Mouse (Mus musculus): ENCODE results near the gene Ms4a18. TPM values are rescaled to one million over a fixed set of nuclear protein-coding genes. Genes with fewer than 3 reads are reported as not detected.
A peak's percentile ranks its signal among the peaks of the same experiment; 100 is the strongest.

The Ms4a18 gene
- polyA plus RNA-seq, 1 experiment, result 79.4 TPM

DNA sequence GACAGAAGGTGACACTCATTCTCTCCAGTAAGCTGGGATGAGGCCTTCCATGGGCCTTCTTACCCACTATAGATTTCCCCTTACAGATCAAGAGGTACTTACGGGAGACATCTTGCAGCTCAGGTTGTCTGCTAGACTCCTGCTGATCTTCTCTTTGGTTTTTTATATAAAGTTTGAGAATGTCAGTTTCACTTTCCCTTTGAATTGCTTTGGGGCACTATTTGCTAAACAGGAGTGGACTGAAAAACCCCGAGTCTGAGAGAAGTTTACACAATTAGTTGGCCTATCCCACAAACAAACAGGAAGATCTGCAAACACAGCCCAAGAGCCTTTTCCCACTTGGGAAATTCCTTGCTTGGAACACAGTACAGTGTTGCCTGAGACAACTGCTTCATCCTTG lies 32.5 kb upstream of the Ms4a18 start:
- Histone ChIP-seq H3K27ac (ENCODE audit: insufficient read depth, low read depth, low read length) (peak overlapping the region; percentile 97), H3K4me1 (ENCODE audit: control insufficient read depth, insufficient read depth, insufficient read length, low read length) (peaks cover 16% of the 10 kb centered on the region; the same call in 1 of the 2 replicates), H3K36me3 (ENCODE audit: control insufficient read depth, insufficient read depth, low read length) (peaks cover 6% of the 10 kb centered on the region; the same call in 1 of the 2 replicates), H3K27me3 (ENCODE audit: control insufficient read depth, insufficient read depth, low read length) (no peaks in the 10 kb centered on the region), H3K4me3 (ENCODE audit: low read depth, low read length) (no peak overlapping the region)
- TF ChIP-seq POLR2A (IDR thresholded peaks at IDR 0.05; ENCODE audit: low read depth, low read length) (no peak), CTCF (IDR thresholded peaks at IDR 0.05; ENCODE audit: extremely low read depth, insufficient read length, insufficient replicate concordance, low read depth, low read length) (no peak)
- 21% methylated on average over 2 of the region's 2 CpGs for WGBS

DNA sequence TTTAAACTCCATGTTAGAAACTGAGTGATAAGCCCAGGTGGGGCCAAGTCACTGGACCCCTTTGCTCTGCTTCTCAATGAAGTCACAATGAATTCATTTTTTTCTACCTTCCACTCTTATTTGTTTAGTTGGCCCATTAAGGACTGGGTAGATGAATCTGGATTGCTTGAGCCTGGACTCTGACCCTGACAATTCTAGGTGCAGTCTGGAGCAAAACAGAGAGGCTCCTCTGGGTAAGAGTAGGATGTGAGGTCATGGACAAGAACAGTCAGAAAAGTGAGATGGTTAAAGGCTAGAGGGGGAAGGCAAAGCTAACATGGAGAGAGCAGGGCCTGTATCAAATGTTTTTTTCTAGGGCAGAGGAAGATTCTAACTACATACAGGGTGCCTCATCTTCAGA lies 31.6 kb upstream of the Ms4a18 start:
- TF ChIP-seq POLR2A (IDR thresholded peaks at IDR 0.05; ENCODE audit: low read depth, low read length) (no peak), CTCF (IDR thresholded peaks at IDR 0.05; ENCODE audit: extremely low read depth, insufficient read length, insufficient replicate concordance, low read depth, low read length) (no peak)
- no peaks in the 10 kb centered on the region for H3K27me3 ChIP-seq (ENCODE audit: control insufficient read depth, insufficient read depth, low read length)
- peaks cover 18% of the 10 kb centered on the region for H3K4me1 ChIP-seq (ENCODE audit: control insufficient read depth, insufficient read depth, insufficient read length, low read length)
- H3K36me3 ChIP-seq (ENCODE audit: control insufficient read depth, insufficient read depth, low read length), result peaks cover 6% of the 10 kb centered on the region; the same call in 1 of the 2 replicates
- H3K27ac ChIP-seq (ENCODE audit: insufficient read depth, low read depth, low read length), result peak overlapping the region; percentile 97
- H3K4me3 ChIP-seq (ENCODE audit: low read depth, low read length), result no peak overlapping the region

DNA sequence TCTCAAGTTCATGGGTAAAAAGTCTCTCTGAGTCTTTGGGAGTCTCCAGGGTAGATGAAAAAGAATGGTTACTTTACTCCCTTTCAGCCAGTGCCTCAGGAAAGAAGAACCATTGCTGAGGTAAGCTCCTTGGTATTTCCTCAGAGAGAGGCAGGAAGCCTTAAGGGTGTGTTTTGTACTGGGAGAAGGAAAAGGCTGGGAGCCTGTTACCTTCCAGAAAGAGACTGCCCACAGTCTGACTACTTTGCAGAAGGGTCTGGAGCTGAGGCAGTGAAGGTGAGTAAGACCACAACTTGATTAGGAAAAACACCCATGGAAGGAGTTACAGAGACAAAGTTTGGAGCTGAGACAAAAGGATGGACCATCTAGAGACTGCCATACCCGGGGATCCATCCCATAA lies 30.7 kb upstream of the Ms4a18 start:
- H3K27ac ChIP-seq (ENCODE audit: insufficient read depth, low read depth, low read length), result peak overlapping the region; percentile 75
- H3K4me3 ChIP-seq (ENCODE audit: low read depth, low read length), result no peak overlapping the region
- TF ChIP-seq CTCF (IDR thresholded peaks at IDR 0.05; ENCODE audit: extremely low read depth, insufficient read length, insufficient replicate concordance, low read depth, low read length) (no peak), POLR2A (IDR thresholded peaks at IDR 0.05; ENCODE audit: low read depth, low read length) (no peak)
- H3K36me3 ChIP-seq (ENCODE audit: control insufficient read depth, insufficient read depth, low read length), result peaks cover 6% of the 10 kb centered on the region; the same call in 1 of the 2 replicates
- peaks cover 16% of the 10 kb centered on the region for H3K4me1 ChIP-seq (ENCODE audit: control insufficient read depth, insufficient read depth, insufficient read length, low read length)
- WGBS, result 47% methylated on average over 1 of the region's 1 CpGs
- H3K27me3 ChIP-seq (ENCODE audit: control insufficient read depth, insufficient read depth, low read length), result no peaks in the 10 kb centered on the region

DNA sequence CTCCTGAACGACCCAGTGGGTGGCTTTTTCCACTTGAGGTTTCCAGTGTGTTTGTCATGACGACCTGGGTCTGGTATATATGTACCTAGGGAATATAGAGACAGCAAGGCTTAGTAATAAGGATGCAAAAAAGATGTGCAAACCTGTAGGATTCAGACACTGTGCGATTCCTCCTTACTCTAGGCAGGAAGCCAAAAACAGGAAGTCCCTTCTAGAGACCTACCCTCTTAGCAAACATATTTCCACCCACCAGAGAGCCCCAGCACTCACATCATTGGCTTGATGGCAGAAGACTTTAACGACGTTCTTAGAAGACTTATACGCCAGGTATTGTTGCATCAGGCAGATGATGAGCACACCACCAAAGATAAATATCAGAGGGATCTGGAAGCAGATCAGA lies 30.2 kb upstream of the Ms4a18 start:
- TF ChIP-seq CTCF (IDR thresholded peaks at IDR 0.05; ENCODE audit: extremely low read depth, insufficient read length, insufficient replicate concordance, low read depth, low read length) (no peak), POLR2A (IDR thresholded peaks at IDR 0.05; ENCODE audit: low read depth, low read length) (no peak)
- H3K4me1 ChIP-seq (ENCODE audit: control insufficient read depth, insufficient read depth, insufficient read length, low read length), result peaks cover 12% of the 10 kb centered on the region
- WGBS, result 62% methylated on average over 6 of the region's 6 CpGs
- no peaks in the 10 kb centered on the region for H3K27me3 ChIP-seq (ENCODE audit: control insufficient read depth, insufficient read depth, low read length)
- H3K36me3 ChIP-seq (ENCODE audit: control insufficient read depth, insufficient read depth, low read length), result peaks cover 6% of the 10 kb centered on the region; the same call in 1 of the 2 replicates
- peak overlapping the region; percentile 75 for H3K27ac ChIP-seq (ENCODE audit: insufficient read depth, low read depth, low read length)
- no peak overlapping the region for H3K4me3 ChIP-seq (ENCODE audit: low read depth, low read length)

DNA sequence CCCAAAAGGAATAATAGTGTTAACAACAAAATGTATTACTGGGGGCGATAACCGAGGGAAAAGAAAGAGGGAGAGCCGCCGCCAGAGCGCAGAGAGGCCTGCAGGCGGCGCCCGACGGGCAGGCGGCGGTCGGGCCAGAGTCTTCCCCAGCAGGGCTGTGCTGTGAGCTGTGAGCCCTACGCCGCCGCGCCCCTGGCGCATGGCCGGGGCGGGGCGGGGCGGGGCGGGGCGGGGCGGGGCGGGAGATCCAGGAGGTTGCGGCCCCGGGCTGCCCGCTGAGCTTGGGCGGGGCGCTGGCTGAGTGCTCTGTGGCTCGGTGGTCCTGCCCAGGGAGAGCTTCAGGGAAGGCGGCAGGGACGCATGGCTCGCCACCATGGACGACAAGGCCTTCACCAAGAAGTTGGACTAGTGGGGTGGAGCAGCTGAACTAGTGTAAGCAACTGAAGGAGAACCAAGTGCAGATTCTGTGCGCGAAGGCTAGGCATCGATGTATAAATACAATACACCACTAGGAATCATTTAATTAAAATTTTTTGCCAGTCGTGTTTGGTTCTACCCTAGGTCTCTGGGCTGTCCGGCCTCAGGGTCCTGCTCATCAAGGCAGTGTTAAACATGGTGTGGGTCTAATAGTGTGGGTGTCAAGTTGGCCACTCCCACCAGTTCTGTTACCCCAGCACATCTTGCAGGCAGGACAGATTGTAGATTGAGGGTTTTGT lies 27.3 kb upstream of the Ms4a18 start:
- no peaks in the 10 kb centered on the region for H3K27me3 ChIP-seq (ENCODE audit: control insufficient read depth, insufficient read depth, low read length)
- TF ChIP-seq CTCF (IDR thresholded peaks at IDR 0.05; ENCODE audit: extremely low read depth, insufficient read length, insufficient replicate concordance, low read depth, low read length) (peak; percentile 95), POLR2A (IDR thresholded peaks at IDR 0.05; ENCODE audit: low read depth, low read length) (peak; percentile 12; the same call in 1 of the 2 replicates)
- peak overlapping the region; percentile 64 for H3K4me3 ChIP-seq (ENCODE audit: low read depth, low read length)
- 5% methylated on average over 27 of the region's 40 CpGs for WGBS
- peaks cover 5% of the 10 kb centered on the region for H3K4me1 ChIP-seq (ENCODE audit: control insufficient read depth, insufficient read depth, insufficient read length, low read length)
- H3K27ac ChIP-seq (ENCODE audit: insufficient read depth, low read depth, low read length), result peak overlapping the region; percentile 40
- H3K36me3 ChIP-seq (ENCODE audit: control insufficient read depth, insufficient read depth, low read length), result peaks cover 6% of the 10 kb centered on the region; the same call in 1 of the 2 replicates

DNA sequence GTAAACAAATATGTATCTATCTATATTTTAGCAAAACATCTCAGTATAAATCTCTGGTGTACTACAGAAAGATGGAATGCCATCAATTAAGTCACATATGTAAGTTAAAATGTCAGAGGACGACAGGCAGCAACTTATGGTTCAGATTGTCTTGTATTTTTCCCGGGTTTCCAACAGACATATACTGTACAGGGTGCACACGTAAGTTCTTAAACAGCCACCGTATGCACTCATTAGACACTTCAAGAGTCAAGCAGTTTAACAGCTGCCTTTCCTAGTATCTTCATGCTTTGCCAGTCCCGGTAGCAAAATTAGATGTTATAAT lies 26.8 kb upstream of the Ms4a18 start:
- H3K4me1 ChIP-seq (ENCODE audit: control insufficient read depth, insufficient read depth, insufficient read length, low read length), result peaks cover 2% of the 10 kb centered on the region
- TF ChIP-seq POLR2A (IDR thresholded peaks at IDR 0.05; ENCODE audit: low read depth, low read length), result no peak
- TF ChIP-seq CTCF (IDR thresholded peaks at IDR 0.05; ENCODE audit: extremely low read depth, insufficient read length, insufficient replicate concordance, low read depth, low read length), result no peak
- H3K4me3 ChIP-seq (ENCODE audit: low read depth, low read length), result no peak overlapping the region; the same call in 1 of the 2 replicates
- 12% methylated on average over 5 of the region's 5 CpGs for WGBS
- H3K27me3 ChIP-seq (ENCODE audit: control insufficient read depth, insufficient read depth, low read length), result no peaks in the 10 kb centered on the region
- H3K27ac ChIP-seq (ENCODE audit: insufficient read depth, low read depth, low read length), result no peak overlapping the region; the same call in 1 of the 2 replicates
- peaks cover 6% of the 10 kb centered on the region; the same call in 1 of the 2 replicates for H3K36me3 ChIP-seq (ENCODE audit: control insufficient read depth, insufficient read depth, low read length)

DNA sequence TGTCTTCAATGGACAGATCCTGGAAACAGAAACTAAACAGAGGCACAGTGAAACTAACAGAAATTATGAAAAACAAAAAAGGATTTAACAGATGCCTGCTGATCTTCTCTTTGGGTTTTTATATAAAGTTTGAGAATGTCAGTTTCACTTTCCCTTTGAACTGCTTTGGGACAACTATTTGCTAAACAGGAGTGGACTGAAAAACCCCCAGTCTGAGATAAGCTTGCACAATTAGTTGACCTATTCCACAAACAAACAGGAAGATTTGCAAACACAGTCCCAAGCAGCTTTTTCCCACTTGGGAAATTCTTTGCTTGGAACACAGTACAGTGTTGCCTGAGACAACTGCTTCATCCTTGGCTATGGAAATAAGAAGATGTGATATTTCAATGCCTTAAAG lies 19.7 kb upstream of the Ms4a18 start:
- no peak overlapping the region for H3K27ac ChIP-seq (ENCODE audit: insufficient read depth, low read depth, low read length)
- H3K36me3 ChIP-seq (ENCODE audit: control insufficient read depth, insufficient read depth, low read length), result no peaks in the 10 kb centered on the region
- H3K4me1 ChIP-seq (ENCODE audit: control insufficient read depth, insufficient read depth, insufficient read length, low read length), result no peaks in the 10 kb centered on the region
- TF ChIP-seq CTCF (IDR thresholded peaks at IDR 0.05; ENCODE audit: extremely low read depth, insufficient read length, insufficient replicate concordance, low read depth, low read length) (no peak), POLR2A (IDR thresholded peaks at IDR 0.05; ENCODE audit: low read depth, low read length) (no peak)
- H3K4me3 ChIP-seq (ENCODE audit: low read depth, low read length), result no peak overlapping the region
- no peaks in the 10 kb centered on the region for H3K27me3 ChIP-seq (ENCODE audit: control insufficient read depth, insufficient read depth, low read length)

All from small intestine, adult 2 months (tissue).